Mouse (Mus musculus) bone marrow, adult 2 months (tissue): ENCODE results near the gene Rho. TPM values are rescaled to one million over a fixed set of nuclear protein-coding genes. Genes with fewer than 3 reads are reported as not detected.

Experiments
- H3K27ac ChIP-seq: fragments of 200-500 bp; 2 replicates; pipeline ENCODE4 v1.5.1; 2012; ENCODE audit warnings: low read depth, mild to moderate bottlenecking, control low read depth, inconsistent platforms, low read length; ENCODE audit not compliant: control insufficient read depth, poor library complexity, insufficient read depth
- H3K4me1 ChIP-seq: fragments of 200-500 bp; 2 replicates; pipeline ENCODE4 v1.6.1; 2011; ENCODE audit warnings: low read length; ENCODE audit not compliant: control insufficient read depth, insufficient read depth
- H3K4me3 ChIP-seq: fragments of 200-500 bp; replicated peaks from 2 replicates; pipeline ENCODE3; 2011; ENCODE audit warnings: mild to moderate bottlenecking, low read depth, low read length, control low read depth; ENCODE audit not compliant: control insufficient read depth
- CTCF ChIP-seq: fragments of 200-500 bp; IDR thresholded peaks from 2 replicates; pipeline ENCODE4 v1.5.1; 2011; ENCODE audit warnings: low read length, control low read depth; ENCODE audit not compliant: control insufficient read depth, insufficient read depth
- POLR2A ChIP-seq: fragments of 200-500 bp; IDR thresholded peaks from 2 replicates; pipeline ENCODE4 v1.6.1; 2011; ENCODE audit warnings: low read depth, mild to moderate bottlenecking, control low read depth, low read length, borderline replicate concordance; ENCODE audit not compliant: control insufficient read depth
- WGBS: fragments of 180-500 bp; shearing (Covaris S2); methylation state at CpG from one replicate; pipeline ENCODE4 v1.1.7; 2018; 5-methylcytosine and 5-hydroxymethylcytosine counted together
- polyA plus RNA-seq: library from polyadenylated mRNA; stranded (reverse); fragments of >200 nt; gene quantifications from 2 replicates; pipeline ENCODE4 v1.2.4, GENCODE M21; 2011; ENCODE audit warnings: low replicate concordance; ENCODE audit not compliant: missing spikeins, insufficient read depth, insufficient read length

The Rho gene
- polyA plus RNA-seq, 1 experiment = not detected

DNA sequence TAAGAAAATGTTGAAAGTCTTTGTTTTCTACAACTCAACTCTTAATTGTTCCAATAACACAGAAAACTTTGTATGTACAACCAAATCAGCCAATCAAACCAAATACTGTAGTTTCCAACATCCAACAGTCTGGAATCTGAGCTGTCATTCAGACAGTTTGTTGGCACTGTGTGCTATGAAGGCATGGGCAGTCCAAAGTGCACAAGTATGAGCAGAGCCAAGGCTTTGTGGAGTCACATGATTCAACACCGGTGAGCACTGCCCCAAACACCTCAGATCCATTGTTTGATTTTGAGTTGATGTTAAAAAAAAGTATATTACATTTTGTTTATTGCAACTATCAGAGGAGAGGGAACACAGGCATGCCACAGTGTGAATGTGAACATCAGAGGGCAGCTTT lies 9.1 kb downstream of the Rho start:
- 82% methylated on average over 1 of the region's 1 CpGs for WGBS
- no peaks in the 10 kb centered on the region for H3K4me1 ChIP-seq
- TF ChIP-seq CTCF = no peak
- TF ChIP-seq POLR2A = no peak
- no peak overlapping the region for H3K4me3 ChIP-seq
- no peak overlapping the region for H3K27ac ChIP-seq

- no peaks in the 10 kb centered on the region for H3K4me1 ChIP-seq
- H3K27ac ChIP-seq = no peak overlapping the region
- TF ChIP-seq POLR2A (no peak), CTCF (no peak)
- H3K4me3 ChIP-seq = no peak overlapping the region
- 5% methylated on average over 12 of the region's 12 CpGs for WGBS
Measured at GRCm38 (mm10) chr6:115941128-115941527, 9.6 kb downstream of the Rho start.

- Histone ChIP-seq H3K27ac (no peak overlapping the region), H3K4me3 (no peak overlapping the region), H3K4me1 (no peaks in the 10 kb centered on the region)
- 58% methylated on average over 9 of the region's 9 CpGs for WGBS
- no peak for TF ChIP-seq POLR2A
- no peak for TF ChIP-seq CTCF
Measured at GRCm38 (mm10) chr6:115943498-115944427, 12.2 kb downstream of the Rho start.

DNA sequence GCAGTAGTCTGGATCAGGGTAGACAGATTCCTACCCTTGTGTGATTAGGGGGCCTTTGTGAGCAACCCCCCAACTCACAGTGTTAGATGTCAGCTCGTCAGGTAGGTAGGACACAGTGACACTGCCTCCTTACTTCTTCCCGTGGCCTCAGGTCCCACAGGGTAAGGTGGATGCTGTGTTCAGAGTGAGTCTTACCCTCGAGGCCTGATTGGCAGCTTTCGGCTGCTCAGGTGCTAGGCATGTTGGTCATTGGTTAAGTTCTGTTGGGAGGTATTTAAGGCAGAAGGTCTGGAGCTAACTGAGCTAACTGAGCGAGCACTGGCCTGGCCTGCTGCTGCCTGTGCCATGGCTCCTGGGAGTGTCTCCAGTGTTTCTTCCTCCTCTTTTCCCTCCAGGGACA lies 13.1 kb downstream of the Rho start, which contains the start of gene H1foo:
Gene H1foo (plus strand): TSS at position 301 of the 400 bp plus-strand sequence.
- 85% methylated on average over 5 of the region's 5 CpGs for WGBS
- TF ChIP-seq CTCF = no peak
- no peak for TF ChIP-seq POLR2A
- no peaks in the 10 kb centered on the region for H3K4me1 ChIP-seq
- no peak within 1 kb of the TSS for H3K4me3 ChIP-seq
- no peak within 1 kb of the TSS for H3K27ac ChIP-seq

- Histone ChIP-seq H3K4me1 (no peaks in the 10 kb centered on the region), H3K27ac (no peak overlapping the region), H3K4me3 (no peak overlapping the region)
- 29% methylated on average over 8 of the region's 8 CpGs for whole genome bisulfite sequencing
- TF ChIP-seq POLR2A = no peak
- TF ChIP-seq CTCF = no peak
Measured at GRCm38 (mm10) chr6:115945633-115946032, 14.1 kb downstream of the Rho start.

DNA sequence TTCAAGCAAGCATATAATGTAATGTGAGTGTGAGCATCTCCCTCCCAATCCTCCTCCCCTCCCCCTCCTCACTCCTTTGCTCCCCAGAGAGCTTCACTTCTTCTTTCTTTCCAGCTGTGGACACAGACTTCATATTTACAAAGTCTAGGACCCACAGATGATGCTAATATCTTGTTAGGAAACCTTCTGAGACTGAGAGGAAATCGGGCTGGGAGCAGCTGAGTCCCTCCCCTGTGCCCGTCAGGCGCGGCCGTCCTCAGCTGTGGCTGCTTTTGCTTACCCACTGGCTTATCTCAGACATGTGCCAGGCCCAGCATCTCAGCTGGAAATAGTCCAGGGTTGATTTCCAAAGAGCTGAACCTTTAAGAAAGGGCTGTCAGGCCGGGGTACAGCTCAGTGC lies 14.8 kb downstream of the Rho start:
- WGBS = 7% methylated on average over 6 of the region's 6 CpGs
- TF ChIP-seq CTCF (no peak), POLR2A (no peak)
- Histone ChIP-seq H3K4me1 (no peaks in the 10 kb centered on the region), H3K27ac (no peak overlapping the region), H3K4me3 (no peak overlapping the region)

GRCm38 (mm10) chr6:115954506-115955074 lies 23.0 kb downstream of the Rho start:
- Histone ChIP-seq H3K27ac (no peak overlapping the region), H3K4me1 (no peaks in the 10 kb centered on the region), H3K4me3 (no peak overlapping the region)
- 82% methylated on average over 9 of the region's 9 CpGs for WGBS
- no peak for TF ChIP-seq POLR2A
- TF ChIP-seq CTCF = no peak

DNA sequence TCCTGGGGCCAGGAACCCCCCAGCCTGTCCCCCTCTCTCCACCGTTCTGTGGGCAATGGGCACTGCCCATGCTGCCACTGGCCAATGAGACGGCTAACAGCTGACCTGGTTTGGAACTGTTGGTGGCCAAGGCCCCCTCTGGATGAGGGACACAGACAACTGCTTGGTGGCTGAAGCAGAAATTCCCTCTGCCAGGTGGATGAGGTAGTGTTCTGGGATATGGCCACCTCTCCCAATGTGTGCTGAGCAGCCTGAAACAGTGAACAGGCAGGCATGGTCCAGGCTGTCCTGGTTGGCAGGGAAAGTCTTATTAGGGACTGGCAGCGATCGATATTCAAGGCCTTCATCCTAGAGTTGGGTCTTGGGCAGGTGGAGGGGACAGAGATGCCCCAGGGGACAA lies 23.6 kb downstream of the Rho start:
- TF ChIP-seq CTCF = no peak
- TF ChIP-seq POLR2A = no peak
- H3K4me3 ChIP-seq = no peak overlapping the region
- 80% methylated on average over 4 of the region's 4 CpGs for WGBS
- H3K27ac ChIP-seq = no peak overlapping the region
- H3K4me1 ChIP-seq = no peaks in the 10 kb centered on the region
